Mouse (Mus musculus) lung, embryonic 14.5 days (tissue): ENCODE data around the gene Ppp1r3f. TPM values are rescaled to one million over a fixed set of nuclear protein-coding genes. Genes with fewer than 3 reads are reported as not detected.

Experiments used
- ATAC-seq: fragments of 200-750 bp; cut with Nextera tagmentation; 2 replicates; pipeline ENCODE4 v1.8.0; 2017; ENCODE audit warnings: mild to moderate bottlenecking, moderate TSS enrichment, moderate library complexity; ENCODE audit not compliant: insufficient read depth
- DNase-seq: peaks from one replicate; pipeline ENCODE4 v3.0.0-alpha.2; 2015
- H3K27ac ChIP-seq: fragments of 300-500 bp; sonication (generic); 2 replicates; pipeline ENCODE4 v1.5.1; 2014; ENCODE audit warnings: low read depth, mild to moderate bottlenecking, moderate library complexity
- H3K27me3 ChIP-seq: fragments of 300-500 bp; sonication (generic); 2 replicates; pipeline ENCODE4 v1.6.1; 2014; ENCODE audit warnings: low read length, control low read depth; ENCODE audit not compliant: insufficient read depth
- H3K36me3 ChIP-seq: fragments of 300-500 bp; sonication (generic); 2 replicates; pipeline ENCODE4 v1.6.1; 2014; ENCODE audit warnings: control low read depth; ENCODE audit not compliant: insufficient read depth
- H3K4me1 ChIP-seq: fragments of 300-500 bp; sonication (generic); 2 replicates; pipeline ENCODE4 v1.6.1; 2014; ENCODE audit warnings: antibody characterized with exemption, control low read depth; ENCODE audit not compliant: insufficient read depth
- H3K4me2 ChIP-seq: fragments of 300-500 bp; sonication (generic); 2 replicates; pipeline ENCODE4 v1.6.1; 2014; ENCODE audit warnings: mild to moderate bottlenecking
- H3K4me3 ChIP-seq: fragments of 300-500 bp; sonication (generic); 2 replicates; pipeline ENCODE4 v1.5.1; 2014; ENCODE audit warnings: low read depth, low read length
- H3K9ac ChIP-seq: fragments of 300-500 bp; sonication (generic); 2 replicates; pipeline ENCODE4 v1.6.1; 2014
- H3K9me3 ChIP-seq: fragments of 300-500 bp; sonication (generic); 2 replicates; pipeline ENCODE4 v1.6.1; 2016; ENCODE audit warnings: low read depth, low read length, control low read depth
- CTCF ChIP-seq: IDR thresholded peaks from 2 replicates; pipeline ENCODE4 v1.5.1; 2016; ENCODE audit warnings: antibody characterized with exemption, low read depth
- WGBS: fragments of 180-500 bp; shearing (Covaris S2); extraction: QIAGEN DNeasy Blood & Tissue Kit; methylation state at CpG from one replicate; pipeline ENCODE4 v1.1.7; 2014; 5-methylcytosine and 5-hydroxymethylcytosine counted together
- polyA plus RNA-seq: library from polyadenylated mRNA; unstranded; fragments of >200 nt; fragmentation: Nextera tagmentation; extraction: Ambion mirVana; gene quantifications from 2 replicates; pipeline ENCODE4 v1.2.1, GENCODE M21; 2014

The Ppp1r3f gene
- polyA plus RNA-seq, 1 experiment from 2014 or later = 1.5 TPM

- Histone ChIP-seq H3K9ac (peak within 1 kb of the TSS; percentile 54), H3K9me3 (no peaks in the 10 kb centered on the region), H3K4me2 (peak within 1 kb of the TSS; percentile 62), H3K4me3 (peak within 1 kb of the TSS; percentile 45), H3K4me1 (no peaks in the 10 kb centered on the region), H3K27ac (0 out of 2 replicates have a peak within 1 kb of the TSS, but pooled peaks have one; percentile 30), H3K27me3 (no peaks in the 10 kb centered on the region), H3K36me3 (no peaks in the 10 kb centered on the region)
- DNase-seq (peak; percentile 95), ATAC-seq (peak; percentile 98)
- 17% methylated on average over 28 of the region's 28 CpGs for WGBS
- TF ChIP-seq CTCF = no peak
These were observed 30.9 kb upstream of the Ppp1r3f start, which contains the start of gene Ccdc22 for GRCm38 (mm10) chrX:7604879-7605574. Gene Ccdc22 (minus strand): TSS chrX:7605517.

GRCm38 (mm10) chrX:7604004-7604403 lies 29.9 kb upstream of the Ppp1r3f start:
- Histone ChIP-seq H3K4me1 (no peaks in the 10 kb centered on the region), H3K9me3 (no peaks in the 10 kb centered on the region), H3K9ac (no peak overlapping the region), H3K36me3 (peaks cover 8% of the 10 kb centered on the region; the same call in 1 of the 2 replicates), H3K27me3 (no peaks in the 10 kb centered on the region), H3K4me2 (peak overlapping the region; percentile 62), H3K27ac (no peak overlapping the region), H3K4me3 (no peak overlapping the region)
- DNase-seq = no peak
- no peak for ATAC-seq
- TF ChIP-seq CTCF = no peak
- WGBS = 81% methylated on average over 7 of the region's 7 CpGs

GRCm38 (mm10) chrX:7595371-7595770 lies 21.3 kb upstream of the Ppp1r3f start:
- Histone ChIP-seq H3K4me3 (no peak overlapping the region), H3K4me1 (no peaks in the 10 kb centered on the region), H3K27ac (no peak overlapping the region), H3K27me3 (no peaks in the 10 kb centered on the region), H3K36me3 (peaks cover 14% of the 10 kb centered on the region; the same call in 1 of the 2 replicates), H3K9ac (no peak overlapping the region), H3K9me3 (no peaks in the 10 kb centered on the region), H3K4me2 (no peak overlapping the region)
- TF ChIP-seq CTCF = no peak
- 68% methylated on average over 9 of the region's 9 CpGs for WGBS
- ATAC-seq (no peak), DNase-seq (no peak)

GRCm38 (mm10) chrX:7586356-7586755 lies 12.3 kb upstream of the Ppp1r3f start:
- no peak overlapping the region for H3K4me2 ChIP-seq
- ATAC-seq = no peak
- H3K36me3 ChIP-seq = no peaks in the 10 kb centered on the region
- H3K9me3 ChIP-seq = no peaks in the 10 kb centered on the region
- WGBS = 100% methylated on average over 3 of the region's 5 CpGs
- no peak for TF ChIP-seq CTCF
- DNase-seq = no peak
- H3K9ac ChIP-seq = no peak overlapping the region
- H3K4me1 ChIP-seq = no peaks in the 10 kb centered on the region
- H3K4me3 ChIP-seq = no peak overlapping the region
- no peak overlapping the region for H3K27ac ChIP-seq
- no peaks in the 10 kb centered on the region for H3K27me3 ChIP-seq

GRCm38 (mm10) chrX:7583881-7584280 lies 9.8 kb upstream of the Ppp1r3f start:
- no peak overlapping the region for H3K4me2 ChIP-seq
- no peak for ATAC-seq
- WGBS = 91% methylated on average over 11 of the region's 11 CpGs

GRCm38 (mm10) chrX:7581151-7581550 lies 7.1 kb upstream of the Ppp1r3f start:
- ATAC-seq (no peak), DNase-seq (no peak)
- Histone ChIP-seq H3K27ac (no peak overlapping the region), H3K36me3 (no peaks in the 10 kb centered on the region), H3K4me2 (no peak overlapping the region), H3K9me3 (no peaks in the 10 kb centered on the region), H3K4me3 (no peak overlapping the region), H3K4me1 (no peaks in the 10 kb centered on the region), H3K9ac (no peak overlapping the region), H3K27me3 (no peaks in the 10 kb centered on the region)
- 97% methylated on average over 2 of the region's 2 CpGs for WGBS
- no peak for TF ChIP-seq CTCF

More at GRCm38 (mm10) chrX:7583881-7584280, 9.8 kb upstream of the Ppp1r3f start:
- Histone ChIP-seq H3K4me3 (no peak overlapping the region), H3K9me3 (no peaks in the 10 kb centered on the region), H3K27me3 (no peaks in the 10 kb centered on the region), H3K4me1 (no peaks in the 10 kb centered on the region), H3K27ac (no peak overlapping the region), H3K36me3 (no peaks in the 10 kb centered on the region), H3K9ac (no peak overlapping the region)
- no peak for DNase-seq
- no peak for TF ChIP-seq CTCF

GRCm38 (mm10) chrX:7574885-7575231 lies 775 bp upstream of the Ppp1r3f start:
- no peak for TF ChIP-seq CTCF
- DNase-seq (no peak), ATAC-seq (no peak)
- no peaks in the 10 kb centered on the region for H3K36me3 ChIP-seq
- no peak overlapping the region for H3K9ac ChIP-seq
- H3K27me3 ChIP-seq = no peaks in the 10 kb centered on the region
- peak overlapping the region; percentile 72 for H3K4me2 ChIP-seq
- no peaks in the 10 kb centered on the region for H3K4me1 ChIP-seq
- no peaks in the 10 kb centered on the region for H3K9me3 ChIP-seq
- peak overlapping the region; percentile 53 for H3K4me3 ChIP-seq
- WGBS = 25% methylated on average over 5 of the region's 6 CpGs
- 0 out of 2 replicates have a peak overlapping the region, but pooled peaks have one; percentile 30 for H3K27ac ChIP-seq
